Mouse (Mus musculus): ENCODE measurements around the gene Zhx3.

DNA sequence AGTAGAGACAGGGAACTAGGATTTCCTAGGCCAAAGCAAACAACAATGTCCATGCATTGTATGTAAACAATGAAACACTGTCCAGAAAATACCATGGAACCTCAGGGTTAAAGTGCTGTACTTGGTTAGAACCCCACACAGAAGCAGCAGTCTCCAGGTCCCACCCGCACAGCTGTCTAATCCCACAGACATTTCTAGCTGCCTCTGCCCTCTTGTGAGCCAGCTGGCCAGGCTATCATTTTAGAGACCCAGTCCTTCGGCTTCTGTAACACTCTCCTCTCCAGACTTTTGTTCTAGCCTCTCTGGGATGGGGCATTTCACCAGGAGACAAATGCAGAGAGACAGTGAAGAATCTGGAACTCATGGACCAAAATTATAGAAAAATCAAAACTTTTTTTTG, 94.8 kb downstream of the Zhx3 start:
- TF ChIP-seq CTCF (IDR thresholded peaks at IDR 0.05; ENCODE audit: low read depth, low read length) (no peak), POLR2A (IDR thresholded peaks at IDR 0.05; ENCODE audit: extremely low read depth, insufficient read depth, low read length) (no peak)

All from liver, adult 2 months (tissue).